Mouse (Mus musculus): ENCODE measurements around the gene Pigx.

- no peak for TF ChIP-seq POLR2A (IDR thresholded peaks at IDR 0.05; ENCODE audit: extremely low read depth, insufficient read depth, low read length)
- no peak for TF ChIP-seq CTCF (IDR thresholded peaks at IDR 0.05; ENCODE audit: low read depth, low read length)
Measured at GRCm38 (mm10) chr16:32091466-32091865, 8.1 kb downstream of the Pigx start.
